Mouse (Mus musculus): ENCODE data around the gene Ano2. TPM values are rescaled to one million over a fixed set of nuclear protein-coding genes. Genes with fewer than 3 reads are reported as not detected.

The Ano2 gene
- not detected for total RNA-seq (2021)

DNA sequence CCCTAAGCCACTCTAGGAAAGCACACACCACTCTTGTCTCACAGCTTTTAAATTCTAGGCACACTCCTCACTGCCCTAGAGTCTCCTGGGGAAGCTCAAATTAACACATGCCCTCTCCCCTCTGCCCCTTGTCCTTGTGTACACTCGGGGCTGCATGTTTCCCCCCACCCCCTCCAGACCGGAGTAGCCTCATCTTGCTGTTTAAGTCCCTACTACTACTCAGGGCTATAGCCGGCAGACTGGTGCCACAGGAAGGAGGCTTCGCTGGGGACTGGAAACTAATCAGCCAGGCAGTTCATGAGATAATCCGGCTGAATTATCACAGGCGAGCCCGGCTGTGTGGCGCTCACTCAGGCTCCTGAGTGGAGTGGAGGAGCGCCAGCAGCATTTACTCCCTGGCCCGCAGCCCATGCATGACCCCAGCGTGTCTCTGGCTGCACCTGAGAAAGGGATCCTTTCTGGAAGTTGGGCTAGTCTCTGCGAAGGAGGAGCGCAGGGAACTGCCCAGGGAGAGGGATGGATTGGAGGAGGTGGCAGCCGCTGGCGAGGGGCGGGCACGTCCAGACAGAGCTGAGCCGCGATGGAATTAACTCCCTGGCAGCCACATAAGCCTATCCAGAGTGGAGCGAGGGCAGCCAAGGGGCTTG, at the start of gene Ano2:
Gene Ano2 (plus strand): TSS at position 363 of the 647 bp plus-strand sequence.
- DNase-seq: no peak
- intact Hi-C loops (cut with DNase I): no loop called here

DNA sequence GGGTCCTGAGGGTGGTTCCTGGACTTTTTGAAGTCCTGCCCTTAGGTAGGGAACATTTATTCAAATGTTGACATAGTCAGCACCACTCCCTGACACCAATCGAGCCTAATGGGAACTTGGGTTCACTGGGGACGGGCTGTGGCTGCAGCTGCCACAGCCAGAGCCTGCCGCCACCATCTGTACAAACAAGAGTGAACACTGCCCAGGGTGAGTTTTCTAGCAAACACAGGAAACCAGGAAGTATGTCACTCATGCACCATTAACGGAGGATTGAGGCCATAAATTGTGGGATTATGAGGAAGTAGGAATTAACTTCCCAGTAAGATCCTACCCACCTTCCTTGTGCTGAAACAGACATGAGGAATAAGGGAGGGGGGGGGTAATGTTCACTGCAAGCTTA, 49.7 kb upstream of the Ano2 start:
- intact Hi-C loops (cut with DNase I): no loop called here
- no peak for DNase-seq

GRCm38 (mm10) chr6:125641146-125641545, 49.1 kb upstream of the Ano2 start:
- no peak for DNase-seq
- intact Hi-C loops (cut with DNase I): no loop called here

DNA sequence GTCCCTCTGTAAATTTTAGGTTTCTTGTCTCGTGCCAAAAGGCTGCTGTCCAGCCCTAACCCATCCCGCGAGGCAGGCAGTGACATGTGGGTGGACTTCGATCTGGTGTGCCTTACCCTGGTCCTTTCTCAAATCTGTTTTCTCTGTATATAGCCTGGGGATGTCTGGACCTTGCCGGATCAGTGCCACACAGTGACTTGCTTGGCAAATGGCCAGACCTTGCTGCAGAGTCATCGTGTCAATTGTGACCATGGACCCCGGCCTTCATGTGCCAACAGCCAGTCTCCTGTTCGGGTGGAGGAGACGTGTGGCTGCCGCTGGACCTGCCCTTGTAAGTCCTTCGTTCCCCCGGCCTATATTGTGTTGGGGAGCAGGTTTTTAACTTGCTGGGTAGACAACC, 41.3 kb upstream of the Ano2 start:
- no peak for DNase-seq
- intact Hi-C loops (cut with DNase I): no loop called here

DNA sequence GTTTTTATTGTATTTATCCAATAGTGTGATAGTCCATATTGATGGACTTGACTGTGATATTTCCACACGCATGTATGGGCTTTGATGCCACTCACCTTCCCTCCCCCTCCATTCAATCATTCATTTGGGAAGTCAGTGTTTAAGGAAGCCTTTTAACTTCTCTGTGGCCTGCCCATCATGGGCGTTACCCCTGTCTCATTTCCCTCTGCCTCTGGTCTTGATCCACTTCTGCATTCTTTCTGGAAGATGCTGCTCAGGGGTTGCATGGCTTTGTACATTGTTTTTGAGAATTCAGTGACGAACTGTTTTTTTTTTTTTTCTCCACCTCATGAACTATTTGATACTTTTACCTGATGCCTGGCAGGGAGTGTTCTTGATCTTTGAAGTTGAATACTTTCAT, 38.9 kb upstream of the Ano2 start:
- DNase-seq: no peak
- intact Hi-C loops (cut with DNase I): no loop called here

GRCm38 (mm10) chr6:125653416-125653815, 36.8 kb upstream of the Ano2 start:
- intact Hi-C loops (cut with DNase I): no loop called here
- DNase-seq: no peak

- intact Hi-C loops (cut with DNase I): no loop called here
- DNase-seq: no peak
Observed at GRCm38 (mm10) chr6:125656921-125657320, 33.3 kb upstream of the Ano2 start.

DNA sequence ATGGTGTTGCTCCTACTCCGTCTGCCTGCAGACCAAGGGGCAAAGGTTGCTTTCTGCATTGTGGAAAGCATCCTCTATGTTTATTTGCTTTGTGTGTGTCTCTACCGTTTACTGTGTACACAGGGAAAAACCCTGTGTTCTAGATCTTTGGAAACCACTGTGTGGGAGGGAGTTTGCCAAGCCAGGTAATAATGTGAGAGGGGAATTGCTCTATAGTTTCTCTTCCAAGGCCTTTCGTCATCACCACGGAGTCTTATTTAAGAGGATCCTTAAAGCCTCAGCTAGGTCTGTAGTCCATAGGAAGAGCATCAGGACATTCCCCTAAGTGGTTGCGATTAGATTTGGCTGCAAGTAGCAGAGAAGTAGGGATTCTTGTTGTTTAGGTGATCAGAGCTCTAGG, 32.3 kb upstream of the Ano2 start:
- DNase-seq: no peak
- intact Hi-C loops (cut with DNase I): no loop called here

DNA sequence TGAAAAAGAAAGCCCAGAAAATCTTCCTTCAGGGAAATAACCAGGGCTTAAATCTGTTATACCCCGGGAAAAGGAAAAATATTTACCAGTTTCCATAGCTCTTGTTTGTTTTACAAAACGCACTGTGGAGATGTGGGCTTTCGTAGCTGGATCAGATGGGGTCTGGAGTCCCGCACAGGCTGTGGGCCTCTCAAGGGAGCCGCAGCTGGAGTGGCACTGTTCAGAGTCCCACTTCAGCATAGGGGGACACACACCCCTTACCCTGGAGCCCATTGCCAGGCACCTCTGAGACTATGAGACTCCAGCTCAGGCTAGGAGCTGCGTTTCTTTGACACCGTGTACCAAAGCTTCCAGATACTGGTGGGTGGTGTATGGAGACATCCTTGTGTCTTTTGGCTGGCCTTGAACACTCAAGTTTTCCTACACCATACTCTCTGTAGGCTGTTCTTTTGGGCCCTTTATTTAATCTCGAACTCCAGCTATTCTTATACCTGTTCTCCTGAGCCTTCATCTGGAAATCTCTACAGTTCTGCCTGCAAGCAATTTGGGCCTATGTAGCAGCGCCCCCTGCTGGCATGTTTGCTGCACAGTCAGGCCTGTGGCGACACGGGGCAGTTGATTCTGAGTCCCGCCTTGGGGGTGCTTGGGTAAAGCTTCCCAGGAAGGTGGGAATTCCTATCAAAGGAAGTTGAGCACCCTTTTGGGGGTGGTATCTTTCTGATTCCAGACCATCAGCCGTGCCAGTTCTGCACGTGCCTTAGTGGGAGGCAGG, 28.9 kb upstream of the Ano2 start:
- intact Hi-C loops (cut with DNase I): loop anchor here (1.0 to 2.0 kb wide), 2 partner anchors 40 to 242 kb away; no protein-coding TSS in a partner anchor
- DNase-seq: peak; percentile 61 to 80

- intact Hi-C loops (cut with DNase I): no loop called here
- DNase-seq: no peak
Observed at GRCm38 (mm10) chr6:125663906-125664305, 26.3 kb upstream of the Ano2 start.

DNA sequence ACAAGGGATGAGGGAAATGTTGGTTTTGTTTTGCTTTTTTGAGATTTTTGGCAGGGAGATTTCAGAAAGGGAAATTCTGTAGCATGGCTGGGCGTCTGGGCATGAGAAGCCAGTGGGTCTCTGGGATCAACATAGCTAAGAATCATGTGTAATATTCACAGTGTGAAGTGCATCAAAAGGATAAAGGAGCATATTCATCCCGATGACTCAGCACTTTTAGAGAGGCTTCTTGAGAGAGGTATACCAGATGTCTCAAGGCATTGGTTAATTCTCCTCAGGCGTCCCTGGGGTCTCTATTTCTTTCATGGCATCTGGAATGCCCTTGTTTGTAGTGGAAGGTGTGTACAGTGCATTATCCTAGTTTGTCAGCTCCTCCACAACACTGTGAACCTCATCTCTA, 18.4 kb upstream of the Ano2 start:
- intact Hi-C loops (cut with DNase I): no loop called here
- DNase-seq: no peak

DNA sequence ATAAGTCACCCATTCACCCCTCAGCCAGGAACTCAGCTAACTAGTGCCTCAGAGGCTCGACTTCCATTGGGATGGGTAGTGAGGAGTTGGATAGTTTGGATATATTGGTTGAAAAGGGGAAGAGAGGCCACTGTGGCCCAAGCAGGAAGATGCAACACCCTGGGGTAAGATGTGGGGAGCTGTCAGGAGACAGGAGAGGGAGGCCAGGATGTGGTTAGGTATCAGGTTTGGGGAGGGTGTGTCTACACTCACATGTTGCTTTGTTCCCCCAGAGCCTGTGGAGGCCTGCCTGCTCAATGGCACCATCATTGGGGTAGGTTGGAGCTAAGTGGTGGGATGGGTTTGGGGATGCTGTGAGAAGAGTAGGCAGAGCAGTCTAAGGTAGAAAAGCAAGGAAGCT, 11.7 kb upstream of the Ano2 start:
- intact Hi-C loops (cut with DNase I): no loop called here
- no peak for DNase-seq

DNA sequence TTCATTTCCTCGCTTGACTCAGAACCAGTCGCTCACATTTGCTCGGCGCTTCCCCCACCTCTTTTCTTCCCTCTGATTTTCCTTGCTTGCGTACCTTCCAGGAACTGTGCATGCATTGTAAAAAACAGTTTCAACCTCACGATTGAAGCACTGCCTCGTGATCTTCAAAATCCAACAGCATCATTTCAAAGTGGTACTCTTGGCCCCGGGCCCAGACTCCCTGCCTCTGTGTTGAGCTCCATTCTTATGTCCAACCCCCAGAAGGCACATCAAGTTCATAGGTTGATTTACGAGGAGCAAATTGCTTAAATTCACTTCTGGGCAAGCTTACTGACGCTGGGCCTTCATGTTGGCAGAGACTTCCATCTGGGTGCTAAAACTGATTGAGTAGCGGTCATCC, 9.6 kb upstream of the Ano2 start:
- DNase-seq: no peak
- intact Hi-C loops (cut with DNase I): no loop called here

DNA sequence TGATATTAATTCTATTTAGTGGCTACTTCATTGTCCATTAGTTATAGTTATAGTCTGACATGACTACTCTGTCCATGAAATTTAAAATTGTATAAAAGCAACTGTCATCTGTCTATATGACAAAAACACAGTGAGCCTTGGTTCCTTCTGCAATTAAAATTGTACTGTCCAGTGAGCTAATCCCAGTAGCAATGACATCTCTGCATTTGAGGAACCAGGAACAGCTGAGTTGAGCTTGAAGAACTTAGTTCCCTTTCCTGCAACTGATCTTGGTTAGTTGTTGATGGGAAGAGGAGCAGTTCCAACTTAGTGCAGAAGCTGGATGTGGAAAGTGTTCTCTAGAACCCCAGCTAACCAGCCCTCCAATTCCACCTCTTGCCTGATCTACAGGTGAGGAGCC, 4.8 kb upstream of the Ano2 start:
- no peak for DNase-seq

GRCm38 (mm10) chr6:125687986-125688385, 2.2 kb upstream of the Ano2 start:
- DNase-seq: no peak
- intact Hi-C loops (cut with DNase I): no loop called here

More for the DNA sequence above, 4.8 kb upstream of the Ano2 start:
- intact Hi-C loops (cut with DNase I): no loop called here

DNA sequence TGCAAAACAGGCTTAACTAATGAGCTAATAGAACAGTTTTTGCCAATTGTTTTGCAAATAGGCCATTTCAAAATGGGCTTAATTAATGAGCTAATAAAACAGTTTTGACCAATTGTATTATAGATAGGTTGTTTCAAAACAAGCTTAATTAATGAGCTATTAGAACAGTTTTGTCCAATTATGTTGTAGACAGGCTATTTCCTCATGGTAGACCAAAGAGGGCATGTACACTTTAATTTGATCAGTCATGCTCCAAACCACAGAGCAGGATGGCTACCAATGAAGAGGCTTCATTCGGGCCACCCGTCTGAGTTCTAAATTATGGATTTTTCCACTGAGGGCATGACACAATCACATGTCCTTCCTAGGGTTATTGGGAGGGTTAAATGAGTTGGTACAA, 10.9 kb downstream of the Ano2 start:
- no peak for DNase-seq
- intact Hi-C loops (cut with DNase I): no loop called here

DNA sequence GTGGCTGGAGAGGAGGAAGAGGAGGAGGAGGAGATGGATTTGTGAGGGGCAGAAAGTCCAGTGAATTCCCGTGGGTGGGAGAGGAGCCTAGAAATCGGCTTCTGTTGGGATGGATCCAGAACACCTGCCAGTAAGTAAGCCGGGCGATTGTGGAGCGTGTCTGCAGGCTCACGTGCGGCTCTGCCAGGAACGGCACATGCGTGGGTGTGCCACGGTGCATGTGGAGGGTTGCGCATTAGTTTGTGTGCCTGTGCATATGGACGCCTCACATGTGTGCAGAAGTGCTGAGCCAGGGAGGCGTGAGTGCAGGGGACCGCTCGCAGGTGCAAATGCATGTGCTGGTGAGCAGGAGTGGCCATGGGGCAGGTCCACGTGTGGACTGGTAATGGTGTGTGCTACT, 21.0 kb downstream of the Ano2 start:
- DNase-seq: no peak
- intact Hi-C loops (cut with DNase I): no loop called here

DNA sequence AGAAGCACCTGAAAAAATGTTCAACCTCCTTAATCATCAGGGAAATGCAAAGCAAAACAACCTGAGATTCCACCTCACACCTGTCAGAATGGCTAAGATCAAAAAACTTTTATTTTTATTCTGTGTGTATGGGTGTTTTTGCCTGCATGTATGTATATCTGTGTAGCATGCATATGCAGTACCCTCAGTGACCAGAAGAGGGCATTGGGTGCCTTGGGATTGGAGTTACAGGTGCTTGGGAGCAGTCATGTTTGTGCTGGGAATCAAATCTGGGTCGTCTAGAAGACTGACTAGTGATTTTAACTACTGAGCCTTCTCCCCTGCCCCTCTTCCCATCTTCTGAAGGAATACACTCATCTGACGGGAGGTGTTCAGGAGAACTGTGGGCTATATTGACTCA, 36.2 kb downstream of the Ano2 start:
- intact Hi-C loops (cut with DNase I): no loop called here

DNA sequence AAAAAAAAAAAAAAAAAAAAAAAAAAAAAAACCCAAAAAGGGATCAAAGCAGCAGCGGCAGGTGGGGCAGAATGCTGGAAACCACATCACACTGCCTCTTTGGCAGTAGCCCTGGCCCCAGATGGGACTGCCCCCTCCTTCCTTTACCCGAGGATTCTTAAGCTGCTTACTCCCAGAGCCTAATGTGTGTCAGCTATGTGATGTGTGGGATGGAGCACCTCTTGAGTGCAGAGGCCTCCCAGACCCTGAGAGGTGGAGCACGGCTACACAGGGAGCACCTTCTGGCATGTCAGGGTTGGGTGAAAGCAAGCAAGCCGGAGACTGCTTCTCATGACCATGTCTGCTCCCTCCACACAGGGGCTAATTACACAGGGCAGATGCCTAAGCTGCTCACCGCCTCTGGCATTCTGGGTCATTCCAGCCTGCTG, 37.3 kb downstream of the Ano2 start:
- no peak for DNase-seq

More for the DNA sequence above, 36.2 kb downstream of the Ano2 start:
- no peak for DNase-seq

DNA sequence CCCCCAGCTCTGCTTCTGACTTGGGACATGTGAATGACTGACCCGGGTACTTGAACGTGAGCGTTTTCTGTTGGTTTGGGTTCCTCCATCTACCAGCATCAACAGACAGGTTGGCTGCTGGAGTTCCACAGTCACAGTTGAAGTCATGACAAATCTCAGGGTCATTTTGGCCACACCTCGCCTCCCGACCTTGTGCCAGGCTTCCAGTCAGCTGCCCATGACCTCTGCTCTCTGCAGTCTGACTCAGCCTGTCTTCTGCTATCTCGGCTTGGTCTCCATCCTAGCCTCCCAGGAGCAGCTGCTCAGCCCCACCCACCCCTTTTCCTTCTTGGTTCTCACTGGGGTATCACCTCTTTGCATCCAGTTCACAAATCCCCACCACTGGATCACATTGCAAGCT, 39.3 kb downstream of the Ano2 start:
- no peak for DNase-seq
- intact Hi-C loops (cut with DNase I): no loop called here

More for the DNA sequence above, 37.3 kb downstream of the Ano2 start:
- intact Hi-C loops (cut with DNase I): no loop called here

- intact Hi-C loops (cut with DNase I): no loop called here
Observed at GRCm38 (mm10) chr6:125729986-125730535, 39.8 kb downstream of the Ano2 start.

More at GRCm38 (mm10) chr6:125729986-125730535, 39.8 kb downstream of the Ano2 start:
- DNase-seq: no peak

Data from heart, postnatal 36 days (tissue).